In the genomic region with DNA sequence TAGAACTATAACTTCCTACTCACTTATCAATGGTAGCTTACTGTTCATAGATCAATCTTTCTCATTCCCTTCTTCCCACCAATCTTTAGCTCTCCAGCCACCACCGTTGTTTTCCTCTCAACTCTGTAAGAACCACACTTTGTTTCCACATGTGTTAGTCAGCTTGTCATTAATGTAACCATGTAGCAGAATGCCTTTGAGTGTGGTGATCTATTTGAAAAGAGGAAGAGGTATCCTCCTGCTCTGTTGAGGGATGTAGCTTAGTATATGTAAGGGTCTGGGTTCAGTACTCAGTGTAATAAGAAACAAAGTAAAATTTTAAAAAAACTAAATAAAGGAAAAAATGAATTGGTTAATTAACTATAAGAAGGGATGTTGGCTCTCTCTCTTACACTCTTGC, we compare ENCODE assay signal across 21 mouse cellular contexts.
DNase-seq lines count a peak whose midpoint lies in the region; ATAC-seq lines count a peak whose summit lies in the region.
"Had no signal": no experiment of that assay in that cellular context is flagged by ENCODE, and none has a peak within 500 bp of the region (broad histone marks: within the 10 kb centered on the region; RNA-seq: fewer than 3 reads in every experiment).

No protein-coding gene starts in this region.

- H3K9me3 ChIP-seq in heart, embryonic 10.5 days, result no peaks in the 10 kb centered on the region
- H3K9me3 ChIP-seq: embryonic facial prominence, embryonic 10.5 days; embryonic facial prominence, embryonic 12.5 days; forebrain, embryonic 13.5 days; forebrain, embryonic 15.5 days had no signal

- 92% methylated on average over 1 of the region's 1 CpGs for WGBS in heart, embryonic 10.5 days

- DNase-seq in heart, embryonic 10.5 days (ENCODE audit: low spot score), result no peak
- no peak for DNase-seq in yolk sac, embryonic 10.5 days (ENCODE audit: low spot score)
- no peak for DNase-seq in frontal cortex, postnatal 25 days (ENCODE audit: low spot score in 2 of 2)
- DNase-seq: adrenal gland, postnatal 10 days; adrenal gland, postnatal 25 days; cerebellum, adult 11 months; cerebellum, adult 18-20 months; cerebellum, adult 8-10 months; cerebellum, adult 9-11 months; cerebellum, postnatal 14 days; cerebellum, postnatal 36 days; forebrain, postnatal 0 days had no signal

- no peaks in the 10 kb centered on the region for H3K36me3 ChIP-seq in heart, embryonic 10.5 days
- H3K36me3 ChIP-seq: embryonic facial prominence, embryonic 10.5 days; embryonic facial prominence, embryonic 12.5 days; forebrain, embryonic 15.5 days had no signal

- peaks cover 8% of the 10 kb centered on the region; the same call in 1 of the 2 replicates for H3K4me1 ChIP-seq in heart, embryonic 10.5 days
- H3K4me1 ChIP-seq: embryonic facial prominence, embryonic 10.5 days; embryonic facial prominence, embryonic 12.5 days; forebrain, embryonic 13.5 days had no signal

- ATAC-seq in common myeloid progenitor, adult 5-6 weeks (replicated peaks; ENCODE audit: low read depth, poor library complexity, severe bottlenecking), result peak; percentile 73
- peak; percentile 29 to 32; a peak in 3 of 4 replicates for ATAC-seq in hematopoietic stem cell, adult 5-6 weeks (replicated peaks in 1 of 2; ENCODE audit: insufficient read depth in 1 of 2, low FRiP score in 2 of 2, low TSS enrichment in 1 of 2, low read depth in 1 of 2, poor library complexity in 2 of 2, severe bottlenecking in 2 of 2)
- peak; percentile 76 for ATAC-seq in megakaryocyte progenitor cell, adult 5-6 weeks (replicated peaks; ENCODE audit: poor library complexity)
- ATAC-seq: activated CD4-positive, CD25-positive, alpha-beta regulatory T cell, adult 4 months; forebrain, embryonic 13.5 days; forebrain, embryonic 15.5 days; forebrain, postnatal 0 days; Patski had no signal

- no peak overlapping the region for H3K4me3 ChIP-seq in heart, embryonic 10.5 days
- H3K4me3 ChIP-seq: embryonic facial prominence, embryonic 10.5 days; embryonic facial prominence, embryonic 12.5 days; forebrain, embryonic 13.5 days; forebrain, embryonic 15.5 days had no signal

- no peak overlapping the region for H3K27ac ChIP-seq in heart, embryonic 10.5 days
- H3K27ac ChIP-seq: embryonic facial prominence, embryonic 10.5 days; embryonic facial prominence, embryonic 12.5 days; forebrain, embryonic 13.5 days had no signal

- no peaks in the 10 kb centered on the region for H3K27me3 ChIP-seq in heart, embryonic 10.5 days (ENCODE audit: insufficient read depth, poor library complexity, severe bottlenecking)
- H3K27me3 ChIP-seq: embryonic facial prominence, embryonic 12.5 days; forebrain, embryonic 13.5 days; forebrain, embryonic 15.5 days; Patski had no signal
